Mouse (Mus musculus) left cerebral cortex, postnatal 4 days (tissue): ENCODE measurements at regions not wholly inside any gene's neighbourhood (a gene's known extent, or its start where the extent isn't known, plus 50 kb on each side); places are given as distances from the start of the nearest gene placed in this dataset.

Source experiments
- DNase-seq: peaks from one replicate; pipeline ENCODE4 v3.0.0-alpha.2; 2022
- intact Hi-C: fragments of 180-260 bp; cut with DNase I; formaldehyde crosslinking; loops from one replicate; pipeline ENCODE4 v1.15.1; 2025

DNA sequence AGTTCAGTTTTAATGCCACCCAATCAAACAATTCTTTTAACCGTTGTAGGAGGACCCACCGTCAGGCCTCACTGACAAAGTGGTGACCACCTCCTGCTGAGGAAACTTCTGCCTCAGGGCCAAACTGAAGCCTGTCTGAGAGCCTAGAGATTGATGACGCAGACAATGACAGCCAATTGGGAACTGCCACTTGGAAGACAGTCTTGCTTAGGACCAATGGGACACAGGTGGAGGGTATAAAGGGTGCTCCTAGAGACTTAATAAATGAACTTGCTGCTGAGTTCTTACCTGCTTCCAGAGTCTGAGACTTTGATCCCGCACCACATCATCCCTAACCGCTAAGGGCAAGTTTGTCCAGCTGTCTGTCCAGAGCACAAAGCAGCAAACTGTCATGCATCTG is 80.0 kb downstream of the Tbx4 start:
- DNase-seq = no peak
- intact Hi-C loops = no loop called here

DNA sequence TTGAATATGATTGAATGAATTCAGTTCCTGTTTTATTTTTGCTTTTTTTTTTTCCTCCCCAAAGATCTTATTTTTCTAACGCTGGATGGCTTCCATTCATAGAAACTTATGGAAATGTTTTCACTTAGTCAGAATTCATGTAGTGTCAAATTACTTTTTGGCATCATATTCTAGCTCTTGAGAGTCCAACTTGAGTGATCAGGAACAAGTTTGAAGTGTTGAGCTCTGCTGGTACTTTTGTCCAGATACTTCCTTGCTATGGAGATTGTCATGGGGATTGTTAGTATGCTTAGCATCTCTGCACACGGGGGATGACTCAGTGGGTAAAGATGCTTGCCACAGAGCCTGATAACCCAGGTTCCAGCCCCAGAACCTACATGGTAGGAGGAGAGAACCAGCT is 84.1 kb downstream of the Tbx4 start:
- intact Hi-C loops = loop anchor here (5.0 to 10.0 kb wide), 2 partner anchors 123 to 505 kb away; no protein-coding TSS in a partner anchor
- DNase-seq = no peak

DNA sequence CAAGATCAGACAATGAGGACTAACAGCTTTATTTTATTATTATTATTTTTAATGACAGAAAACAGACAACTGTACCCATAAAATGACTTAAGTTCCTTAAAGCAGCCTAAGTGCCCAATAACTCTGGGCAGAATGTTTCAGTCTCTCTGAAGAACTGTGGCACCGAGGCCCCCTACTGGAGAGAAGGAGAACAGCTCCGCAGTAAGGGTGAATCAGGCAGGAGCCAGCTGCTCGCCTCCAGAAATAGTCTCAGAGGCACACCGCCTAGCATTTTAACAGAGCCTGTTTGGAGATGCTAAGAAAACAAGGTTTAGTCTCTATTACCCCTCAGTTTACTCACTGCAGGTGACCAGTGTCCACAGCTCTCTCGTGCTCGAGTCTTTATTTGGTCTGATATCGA is 86.2 kb downstream of the Tbx4 start:
- DNase-seq = peak; percentile 61
- intact Hi-C loops = loop anchor here (5.0 to 10.0 kb wide), 2 partner anchors 125 to 508 kb away; no protein-coding TSS in a partner anchor

DNA sequence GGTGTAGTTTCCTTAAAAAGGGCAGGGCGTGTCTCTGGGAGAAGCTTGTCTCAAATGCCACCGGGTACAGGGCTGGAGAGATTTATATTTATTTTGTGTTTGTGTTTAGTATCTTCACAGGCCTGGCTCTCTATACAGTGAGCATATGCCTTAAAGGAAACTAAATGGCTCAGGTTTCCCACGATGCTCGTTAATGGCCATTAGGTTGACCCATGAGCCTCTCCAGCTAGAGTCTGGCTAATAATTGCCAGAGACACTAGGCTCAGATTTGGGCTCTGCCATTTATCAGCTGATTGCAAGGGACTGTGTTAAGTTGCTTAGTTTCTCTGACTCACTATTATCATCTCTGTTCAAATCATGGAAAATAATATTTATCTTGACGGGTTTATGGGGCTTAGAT is 87.5 kb downstream of the Tbx4 start:
- no peak for DNase-seq
- intact Hi-C loops = loop anchor here (5.0 to 10.0 kb wide), 2 partner anchors 126 to 509 kb away; no protein-coding TSS in a partner anchor

DNA sequence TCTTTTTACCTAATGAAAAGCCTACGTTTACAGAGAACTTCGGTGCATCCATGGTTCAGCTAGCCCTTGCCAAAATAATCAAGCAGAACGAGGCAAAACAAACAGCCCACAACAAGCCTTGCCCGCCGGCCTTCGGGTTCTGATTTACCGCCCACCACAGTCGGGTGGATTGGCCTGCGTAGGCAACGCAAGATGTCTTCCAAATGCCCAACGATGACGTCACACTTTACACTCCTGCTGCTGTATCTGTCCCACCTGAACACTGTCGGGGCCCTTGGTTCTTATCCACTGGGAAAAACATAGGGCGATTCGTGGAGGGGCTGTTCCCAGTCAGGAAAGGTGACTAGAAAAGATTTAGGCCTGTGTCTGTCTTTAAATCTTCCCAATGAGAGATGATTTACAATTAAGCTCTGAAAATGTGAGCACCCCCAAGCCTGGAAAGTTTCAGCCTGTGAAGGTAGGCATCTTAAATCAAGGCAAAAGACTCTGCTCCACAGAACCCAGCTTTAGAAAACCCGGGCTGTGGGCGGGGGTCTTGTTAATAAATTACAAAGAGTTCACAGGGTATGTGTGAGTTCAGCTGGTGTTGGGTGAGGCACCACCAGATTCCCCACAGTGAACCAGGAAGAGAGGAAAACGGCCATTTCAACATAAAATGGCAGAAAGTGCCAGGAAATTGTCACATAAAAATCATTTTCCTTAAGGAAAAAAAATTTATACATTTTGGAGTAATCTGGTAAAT is 90.6 kb downstream of the Tbx4 start:
- intact Hi-C loops = loop anchor here (10.0 kb wide), 1 partner anchor 512 kb away; no protein-coding TSS in a partner anchor
- no peak for DNase-seq

DNA sequence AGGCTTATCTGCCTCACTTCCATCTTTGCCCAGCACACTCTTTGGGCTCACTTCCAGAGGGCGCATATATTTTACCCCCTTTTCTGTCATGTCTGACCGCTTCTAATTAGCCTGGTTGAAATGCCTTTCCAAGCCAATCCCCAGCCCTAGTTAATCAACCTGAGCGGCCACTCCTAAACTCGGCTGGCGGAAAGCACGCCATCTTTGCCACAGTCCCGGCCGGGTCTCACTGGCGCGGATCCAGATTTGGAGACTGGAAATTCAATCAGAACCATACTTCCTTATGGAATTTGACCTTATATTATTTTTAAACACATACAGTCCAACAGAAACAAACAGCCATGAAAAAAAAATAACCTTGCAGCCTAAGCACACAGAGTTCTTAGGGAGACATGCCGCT is 94.2 kb downstream of the Tbx4 start:
- intact Hi-C loops = no loop called here
- DNase-seq = no peak

DNA sequence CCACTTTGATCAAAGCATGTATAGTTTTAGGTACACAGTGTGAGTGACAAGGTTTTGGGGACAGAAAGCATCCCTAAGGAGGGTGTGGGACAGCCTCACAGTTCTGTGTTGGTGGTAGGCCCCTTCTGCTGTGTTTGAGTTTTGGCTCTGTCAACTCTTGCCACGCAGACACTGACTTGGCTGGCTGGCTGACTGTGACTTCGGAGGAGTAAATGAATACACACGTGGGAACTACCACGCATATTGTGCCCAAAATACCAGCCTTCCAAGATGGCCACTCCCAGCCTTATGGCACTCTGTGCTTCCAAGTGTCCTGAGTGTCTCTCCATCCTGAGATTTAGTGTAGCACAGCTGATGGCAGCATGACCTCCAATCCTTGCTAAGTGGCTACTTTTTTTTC is 95.3 kb downstream of the Tbx4 start:
- no peak for DNase-seq
- intact Hi-C loops = no loop called here

DNA sequence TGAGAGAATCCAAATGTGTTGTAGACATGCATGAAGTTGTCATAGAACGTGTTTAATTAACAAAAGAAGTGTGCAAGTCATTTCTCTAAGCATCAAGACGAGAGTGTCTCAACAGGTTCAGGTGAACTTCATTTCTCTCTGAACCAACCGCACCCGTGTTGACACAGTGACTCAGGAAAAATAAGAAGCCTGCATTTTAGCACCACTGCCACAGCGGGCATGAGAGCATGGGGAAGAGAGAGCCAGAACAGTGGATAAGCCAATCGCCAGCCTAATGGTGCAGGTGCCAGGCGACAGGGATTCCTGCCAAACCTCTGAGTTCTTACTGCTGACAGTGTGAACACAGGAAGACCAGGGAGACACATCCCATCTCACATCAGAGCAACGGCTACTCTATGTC is 100.1 kb downstream of the Tbx4 start:
- intact Hi-C loops = no loop called here

DNA sequence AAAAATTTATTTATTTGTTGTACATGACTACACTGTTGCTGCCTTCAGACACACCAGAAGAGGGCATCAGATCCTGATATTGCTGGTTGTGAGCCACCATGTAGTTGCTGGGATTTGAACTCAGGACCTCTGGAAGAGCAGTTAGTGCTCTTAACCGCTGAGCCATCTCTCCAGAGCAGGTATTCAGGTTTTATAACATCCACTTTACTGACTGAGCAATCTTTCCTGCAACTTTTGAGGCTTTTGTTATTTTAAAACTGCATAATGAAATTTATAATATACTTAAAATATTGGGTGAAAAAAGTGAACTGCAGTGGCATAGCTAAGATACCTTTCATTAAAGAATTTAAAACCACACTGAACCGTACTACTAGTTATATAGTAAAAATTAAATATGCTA is 101.0 kb downstream of the Tbx4 start:
- DNase-seq = no peak
- intact Hi-C loops = no loop called here

More for the DNA sequence above, 100.1 kb downstream of the Tbx4 start:
- no peak for DNase-seq

DNA sequence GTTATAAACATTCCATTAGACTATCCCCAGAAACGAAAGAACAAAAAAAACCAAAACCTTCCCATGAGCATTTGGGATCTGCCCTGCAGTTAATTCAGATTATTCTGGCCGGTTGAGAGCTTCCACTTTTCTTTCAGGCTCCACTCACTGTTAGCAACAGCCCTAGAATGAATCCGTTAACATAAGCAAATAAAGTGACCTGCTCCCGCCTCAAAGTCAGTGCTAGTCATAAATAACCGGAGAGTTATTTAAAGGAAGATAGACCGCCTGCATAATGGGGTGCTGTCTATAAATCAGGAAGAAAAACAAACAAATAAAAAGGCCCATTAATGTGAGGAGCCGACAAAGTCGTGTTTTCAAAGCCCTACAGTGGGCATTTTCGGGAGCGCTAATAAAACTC is 103.3 kb downstream of the Tbx4 start:
- intact Hi-C loops = no loop called here
- DNase-seq = no peak

DNA sequence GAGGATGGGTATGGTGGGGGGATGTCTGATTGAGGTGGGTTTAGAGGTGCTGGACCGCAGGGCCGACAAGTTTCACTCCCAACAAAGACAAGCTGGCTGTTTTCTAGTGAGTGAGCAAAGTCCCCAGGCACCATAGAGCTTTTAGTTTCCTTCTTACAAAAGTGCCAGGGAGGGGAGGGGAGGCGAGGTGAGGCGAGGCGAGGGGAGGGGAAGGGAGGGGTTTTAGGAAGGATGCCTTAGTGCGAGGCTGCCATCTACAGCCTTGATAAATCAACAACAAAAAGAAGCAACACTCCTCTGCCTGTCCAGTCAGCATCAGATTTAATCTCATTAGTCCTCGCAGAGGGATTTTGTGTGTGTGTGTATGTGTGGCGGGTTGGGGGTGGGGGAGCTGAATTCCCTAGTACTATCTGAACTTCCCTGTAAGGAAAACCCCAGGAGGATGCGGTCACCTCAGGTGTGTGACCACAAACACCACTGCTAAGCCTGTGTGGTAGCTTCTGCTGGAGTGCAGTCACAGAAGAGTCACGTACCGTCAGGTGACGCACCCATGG is 103.8 kb downstream of the Tbx4 start:
- peak; percentile 27 for DNase-seq
- intact Hi-C loops = loop anchor here (10.0 kb wide), 1 partner anchor 185 kb away; no protein-coding TSS in a partner anchor

DNA sequence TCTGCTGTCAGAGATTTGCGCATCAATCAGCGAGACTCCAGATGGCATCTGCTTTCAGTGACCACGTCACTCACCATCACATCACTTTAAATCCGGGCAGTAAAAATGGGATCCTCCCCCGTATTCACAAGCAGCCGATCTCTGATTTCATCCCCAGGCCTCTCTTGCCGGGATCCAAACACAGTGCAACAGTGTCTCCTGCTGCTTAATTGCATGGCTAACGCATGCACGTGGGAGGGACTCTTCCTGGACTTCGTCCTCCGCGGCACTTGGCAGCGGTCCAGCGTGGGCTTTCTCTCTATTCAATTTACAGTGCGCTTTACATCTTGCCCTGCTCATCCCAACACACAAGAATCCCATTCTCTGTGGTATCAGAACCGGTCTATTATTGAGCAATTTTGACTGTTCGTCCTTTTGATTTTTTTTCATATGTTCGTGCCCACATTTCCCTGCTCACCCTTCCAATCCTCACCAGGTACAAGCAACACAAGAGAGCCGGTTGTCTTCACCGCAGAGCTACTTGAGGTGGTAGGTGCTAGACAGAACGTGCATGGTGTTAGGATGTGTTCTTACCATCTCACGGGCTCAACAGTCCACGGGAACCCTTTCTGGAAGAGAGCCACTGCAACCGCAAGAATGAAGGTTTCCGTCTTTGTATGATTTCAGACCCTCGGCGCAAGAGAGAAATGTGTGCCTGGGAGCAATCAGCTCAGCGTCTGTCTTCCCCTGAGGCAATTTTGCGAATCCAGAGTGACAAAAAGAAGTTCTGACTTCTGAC is 109.3 kb downstream of the Tbx4 start:
- DNase-seq = peak; percentile 58
- intact Hi-C loops = loop anchor here (10.0 kb wide), 1 partner anchor 179 kb away; no protein-coding TSS in a partner anchor

DNA sequence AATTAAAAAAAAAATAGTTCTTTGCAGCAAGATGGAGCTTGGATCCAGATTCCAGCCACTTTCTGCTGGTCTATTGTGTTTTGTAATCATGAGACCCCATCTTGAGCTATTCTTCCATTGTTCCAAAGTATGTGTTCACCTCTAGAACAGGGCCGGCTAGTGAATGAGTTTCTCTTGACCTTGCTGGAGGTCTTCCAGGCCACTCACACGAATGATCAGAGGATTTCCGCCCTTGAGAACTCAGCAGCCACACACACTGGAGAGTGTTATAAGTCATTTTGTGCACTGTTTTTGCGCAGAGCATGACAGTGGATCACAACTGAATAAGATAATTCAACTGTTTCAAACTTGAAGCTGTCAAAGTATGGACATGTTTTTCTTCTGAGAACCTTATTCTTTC is 110.5 kb downstream of the Tbx4 start:
- intact Hi-C loops = loop anchor here (10.0 kb wide), 1 partner anchor 178 kb away; no protein-coding TSS in a partner anchor
- DNase-seq = no peak

DNA sequence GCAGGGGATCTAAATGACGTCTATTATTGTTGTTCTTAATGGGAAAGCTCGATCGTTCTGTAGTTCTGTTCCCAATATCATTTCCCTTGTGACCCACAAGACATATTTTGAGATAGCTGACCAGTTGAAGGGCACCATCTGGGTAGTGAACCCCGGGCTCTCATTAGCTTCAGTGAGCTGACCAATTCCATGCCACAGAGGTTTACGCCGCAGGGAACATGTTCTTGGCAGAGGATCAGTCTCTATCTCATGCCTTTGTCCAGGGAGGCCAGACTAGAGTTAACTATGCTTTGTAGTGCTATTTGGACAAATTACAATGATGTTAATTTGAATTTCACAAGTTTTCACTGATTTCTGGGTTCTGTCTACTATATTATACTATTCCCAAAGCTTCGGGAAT is 117.1 kb downstream of the Tbx4 start:
- intact Hi-C loops = no loop called here
- DNase-seq = peak; percentile 46

DNA sequence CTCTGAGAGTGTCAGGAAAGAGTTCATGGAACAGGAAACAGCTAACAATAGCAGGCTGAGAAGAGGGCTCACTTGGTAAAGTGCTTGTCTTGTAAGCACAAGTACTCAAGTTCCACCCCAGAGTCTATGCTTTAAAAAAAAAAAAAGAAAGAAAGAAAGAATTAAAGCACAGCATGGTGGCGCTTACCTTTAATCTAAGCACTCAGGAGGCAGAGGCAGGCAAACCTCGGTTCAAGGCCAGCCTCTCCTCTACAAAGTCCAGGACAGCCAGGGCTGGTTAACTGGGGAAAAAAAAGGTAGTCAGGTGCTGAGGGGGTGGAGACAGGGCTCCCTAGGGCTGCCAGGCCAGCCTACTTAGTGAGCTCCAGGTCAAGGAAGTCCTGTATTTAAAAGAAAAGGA is 119.1 kb downstream of the Tbx4 start:
- intact Hi-C loops = no loop called here
- DNase-seq = no peak

DNA sequence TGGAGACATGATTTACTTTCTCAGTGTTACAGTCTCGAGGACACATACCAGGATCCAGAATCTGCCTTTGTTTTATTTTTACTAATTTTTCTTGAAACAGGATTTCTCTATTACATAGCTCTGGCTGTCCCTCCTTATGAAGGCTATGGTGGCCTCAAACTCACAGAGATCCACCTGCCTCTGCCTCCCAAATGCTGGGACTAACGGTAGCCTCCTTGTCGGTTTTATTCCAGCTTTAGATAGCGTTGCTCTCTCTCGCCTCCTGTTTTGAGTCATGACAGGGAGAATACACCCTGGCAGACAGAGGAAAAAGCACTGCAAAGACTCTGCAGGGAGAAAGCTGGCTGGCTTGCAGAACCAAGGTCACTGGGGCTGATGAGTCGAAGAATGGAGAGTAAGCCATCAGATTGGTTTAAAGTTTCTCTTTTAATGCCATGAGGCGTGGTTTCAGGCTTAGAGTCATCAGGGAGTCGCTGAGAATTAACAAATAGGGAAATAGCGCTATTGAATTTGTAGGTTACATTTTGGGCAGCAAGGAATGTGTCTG is 119.8 kb downstream of the Tbx4 start:
- no peak for DNase-seq
- intact Hi-C loops = no loop called here

DNA sequence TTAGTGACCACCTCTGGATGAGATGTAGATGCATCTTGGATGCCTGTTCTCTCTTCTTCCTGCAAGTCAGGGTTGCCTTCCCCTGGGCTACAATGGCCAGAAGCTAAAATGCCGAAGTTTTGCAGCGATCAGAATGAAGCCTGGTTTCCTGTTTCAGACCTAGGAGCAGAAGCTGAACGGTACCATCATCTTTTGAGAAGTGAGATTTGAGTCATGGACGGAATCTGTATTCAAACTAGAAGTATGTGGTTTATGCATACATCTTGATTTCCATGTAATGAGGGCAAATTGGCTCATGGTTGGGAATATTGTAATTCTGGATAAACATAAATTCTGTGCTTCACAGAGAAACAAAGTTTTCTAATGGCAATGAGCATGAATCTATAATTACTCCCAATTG is 120.6 kb downstream of the Tbx4 start:
- DNase-seq = no peak
- intact Hi-C loops = no loop called here
